Mouse (Mus musculus) hindbrain, embryonic 11.5 days (tissue): ENCODE data around the gene Hspa1b. TPM values are rescaled to one million over a fixed set of nuclear protein-coding genes. Genes with fewer than 3 reads are reported as not detected.

Experiments used
- ATAC-seq: fragments of 200-750 bp; cut with Nextera tagmentation; 2 replicates; pipeline ENCODE4 v1.8.0; 2017; ENCODE audit warnings: mild to moderate bottlenecking, moderate TSS enrichment, moderate library complexity; ENCODE audit not compliant: low FRiP score
- DNase-seq: peaks from one replicate; pipeline ENCODE4 v3.0.0-alpha.2; 2015; ENCODE audit warnings: low spot score
- H3K27ac ChIP-seq: fragments of 300-500 bp; sonication (generic); 2 replicates; pipeline ENCODE4 v1.5.1; 2014; ENCODE audit warnings: mild to moderate bottlenecking, low read depth, low read length
- H3K27me3 ChIP-seq: fragments of 300-500 bp; sonication (generic); 2 replicates; pipeline ENCODE4 v1.6.1; 2014; ENCODE audit warnings: mild to moderate bottlenecking, low read length, moderate library complexity, mixed read lengths; ENCODE audit not compliant: control insufficient read depth, insufficient read depth
- H3K36me3 ChIP-seq: fragments of 300-500 bp; sonication (generic); 2 replicates; pipeline ENCODE4 v1.6.1; 2014; ENCODE audit warnings: mild to moderate bottlenecking, low read length, moderate library complexity, mixed read lengths; ENCODE audit not compliant: control insufficient read depth, insufficient read depth
- H3K4me1 ChIP-seq: fragments of 300-500 bp; sonication (generic); replicated peaks from 2 replicates; pipeline ENCODE4 v1.6.1; 2014; ENCODE audit warnings: low read length, mixed read lengths; ENCODE audit not compliant: control insufficient read depth, insufficient read depth
- H3K4me2 ChIP-seq: fragments of 300-500 bp; sonication (generic); replicated peaks from 2 replicates; pipeline ENCODE4 v1.6.1; 2014; ENCODE audit warnings: mild to moderate bottlenecking, low read depth, low read length
- H3K4me3 ChIP-seq: fragments of 300-500 bp; sonication (generic); 2 replicates; pipeline ENCODE4 v1.5.1; 2014; ENCODE audit warnings: low read depth, low read length
- H3K9ac ChIP-seq: fragments of 300-500 bp; sonication (generic); 2 replicates; pipeline ENCODE4 v1.6.1; 2014; ENCODE audit warnings: low read depth, low read length
- H3K9me3 ChIP-seq: fragments of 300-500 bp; sonication (generic); 2 replicates; pipeline ENCODE4 v1.6.1; 2016; ENCODE audit warnings: low read length; ENCODE audit not compliant: control insufficient read depth
- WGBS: fragments of 180-500 bp; shearing (Covaris S2); extraction: QIAGEN DNeasy Blood & Tissue Kit; methylation state at CpG from one replicate; pipeline ENCODE4 v1.1.7; 2014; 5-methylcytosine and 5-hydroxymethylcytosine counted together
- polyA plus RNA-seq: library from polyadenylated mRNA; unstranded; fragments of >200 nt; fragmentation: Nextera tagmentation; extraction: Ambion mirVana; gene quantifications from 2 replicates; pipeline ENCODE4 v1.2.1, GENCODE M21; 2014

The Hspa1b gene
- polyA plus RNA-seq, 1 experiment from 2014 or later, result 0.15 TPM

DNA sequence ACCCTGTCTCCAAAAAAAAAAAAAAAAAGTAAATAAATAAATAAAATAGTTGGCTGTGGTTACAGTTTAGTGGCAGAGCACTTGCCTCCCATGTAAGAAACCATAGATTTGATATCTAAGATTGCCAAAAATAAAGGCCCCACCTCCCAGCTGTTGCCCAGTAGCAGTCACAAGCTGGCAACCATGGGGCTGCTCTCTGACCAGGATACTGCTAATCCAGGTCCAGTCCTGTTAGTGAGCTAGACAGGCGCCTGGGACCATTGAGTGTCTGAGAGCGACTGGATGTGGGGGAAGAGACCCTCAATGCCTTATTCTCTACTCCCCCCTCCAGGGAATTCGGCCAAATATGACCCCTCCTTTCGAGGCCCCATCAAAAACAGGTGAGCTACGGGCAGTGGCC lies 42.7 kb downstream of the Hspa1b start:
- H3K9ac ChIP-seq, result no peak overlapping the region
- DNase-seq (no peak), ATAC-seq (no peak)
- H3K4me2 ChIP-seq, result no peak overlapping the region
- H3K4me1 ChIP-seq, result no peaks in the 10 kb centered on the region
- H3K4me3 ChIP-seq, result no peak overlapping the region
- H3K27ac ChIP-seq, result no peak overlapping the region
- 90% methylated on average over 5 of the region's 5 CpGs for WGBS
- H3K36me3 ChIP-seq, result peaks cover 18% of the 10 kb centered on the region
- H3K27me3 ChIP-seq, result no peaks in the 10 kb centered on the region
- no peaks in the 10 kb centered on the region for H3K9me3 ChIP-seq

- H3K36me3 ChIP-seq, result peaks cover 20% of the 10 kb centered on the region
- DNase-seq (no peak), ATAC-seq (no peak)
- no peaks in the 10 kb centered on the region for H3K27me3 ChIP-seq
- no peaks in the 10 kb centered on the region for H3K9me3 ChIP-seq
- no peak overlapping the region for H3K4me3 ChIP-seq
- H3K4me1 ChIP-seq, result no peaks in the 10 kb centered on the region
- no peak overlapping the region for H3K9ac ChIP-seq
- 20% methylated on average over 10 of the region's 11 CpGs for WGBS
- H3K27ac ChIP-seq, result no peak overlapping the region
- H3K4me2 ChIP-seq, result no peak overlapping the region
Observed at GRCm38 (mm10) chr17:34915410-34915831, 43.6 kb downstream of the Hspa1b start.

- H3K9ac ChIP-seq, result no peak within 1 kb of the TSS
- 35% methylated on average over 18 of the region's 18 CpGs for WGBS
- H3K36me3 ChIP-seq, result peaks cover 20% of the 10 kb centered on the region
- DNase-seq (no peak), ATAC-seq (no peak)
- no peak within 1 kb of the TSS for H3K4me2 ChIP-seq
- no peak within 1 kb of the TSS for H3K27ac ChIP-seq
- no peaks in the 10 kb centered on the region for H3K4me1 ChIP-seq
- H3K9me3 ChIP-seq, result no peaks in the 10 kb centered on the region
- H3K27me3 ChIP-seq, result no peaks in the 10 kb centered on the region
- H3K4me3 ChIP-seq, result no peak within 1 kb of the TSS
Observed at GRCm38 (mm10) chr17:34913930-34914665, 44.9 kb downstream of the Hspa1b start, which contains the start of gene Slc44a4. Gene Slc44a4, plus strand, starts transcription at chr17:34914466.

GRCm38 (mm10) chr17:34911945-34912351 lies 47.1 kb downstream of the Hspa1b start:
- no peaks in the 10 kb centered on the region for H3K9me3 ChIP-seq
- peak; percentile 80 for DNase-seq
- no peak overlapping the region for H3K4me3 ChIP-seq
- H3K27me3 ChIP-seq, result no peaks in the 10 kb centered on the region
- peaks cover 30% of the 10 kb centered on the region for H3K36me3 ChIP-seq
- H3K4me1 ChIP-seq, result no peaks in the 10 kb centered on the region
- H3K27ac ChIP-seq, result no peak overlapping the region
- WGBS, result 53% methylated on average over 5 of the region's 5 CpGs
- H3K4me2 ChIP-seq, result no peak overlapping the region
- peak; percentile 46; the same call in 1 of the 2 replicates for ATAC-seq
- no peak overlapping the region for H3K9ac ChIP-seq

GRCm38 (mm10) chr17:34910982-34911381 lies 48.1 kb downstream of the Hspa1b start:
- ATAC-seq, result no peak
- no peaks in the 10 kb centered on the region for H3K4me1 ChIP-seq
- H3K4me2 ChIP-seq, result no peak overlapping the region
- DNase-seq, result no peak
- H3K9ac ChIP-seq, result no peak overlapping the region
- H3K4me3 ChIP-seq, result no peak overlapping the region
- H3K9me3 ChIP-seq, result no peaks in the 10 kb centered on the region
- H3K36me3 ChIP-seq, result peaks cover 39% of the 10 kb centered on the region
- no peak overlapping the region for H3K27ac ChIP-seq
- WGBS, result 88% methylated on average over 10 of the region's 10 CpGs
- H3K27me3 ChIP-seq, result no peaks in the 10 kb centered on the region

Other genes with a start within 250 kb of the Hspa1b start
- gene C4b, start 215.4 kb downstream of the Hspa1b start, polyA plus RNA-seq, result not detected in 2 replicates
- not detected in 2 replicates for gene Cyp21a1, start 154.7 kb downstream of the Hspa1b start, polyA plus RNA-seq
- gene Stk19, start 122.3 kb downstream of the Hspa1b start, polyA plus RNA-seq, result 21.7 and 22.7 TPM in 2 replicates
- gene Dxo, start 122.2 kb downstream of the Hspa1b start, polyA plus RNA-seq, result 58.6 and 64.9 TPM in 2 replicates
- gene Skiv2l, start 109.0 kb downstream of the Hspa1b start, polyA plus RNA-seq, result 26.9 and 29.9 TPM in 2 replicates
- 117 and 138 TPM in 2 replicates for gene Nelfe, start 108.8 kb downstream of the Hspa1b start, polyA plus RNA-seq
- 1.0 and 2.1 TPM in 2 replicates for gene Cfb, start 96.7 kb downstream of the Hspa1b start, polyA plus RNA-seq
- 2.9 and 3.2 TPM in 2 replicates for gene Zbtb12, start 79.8 kb downstream of the Hspa1b start, polyA plus RNA-seq
- gene Gm20547, start 77.2 kb downstream of the Hspa1b start, polyA plus RNA-seq, result not detected in 2 replicates
- 0.64 and 1.2 TPM in 2 replicates for gene C2, start 61.0 kb downstream of the Hspa1b start, polyA plus RNA-seq
- 57.4 and 70.1 TPM in 2 replicates for gene Ehmt2, start 60.8 kb downstream of the Hspa1b start, polyA plus RNA-seq
- gene Slc44a4, start 44.8 kb downstream of the Hspa1b start, polyA plus RNA-seq, result 0.12 and 0.29 TPM in 2 replicates
- gene Neu1, start 28.0 kb downstream of the Hspa1b start, polyA plus RNA-seq, result 12.9 and 14.5 TPM in 2 replicates
- gene Gm20481, start 10.7 kb upstream of the Hspa1b start, polyA plus RNA-seq, result 0.49 TPM in 1 of 2 replicates, not detected in the other
- gene Hspa1a, start 12.9 kb upstream of the Hspa1b start, polyA plus RNA-seq, result 0.93 and 1.4 TPM in 2 replicates
- 0.93 and 1.2 TPM in 2 replicates for gene Hspa1l, start 13.5 kb upstream of the Hspa1b start, polyA plus RNA-seq
- 188 and 207 TPM in 2 replicates for gene Lsm2, start 22.6 kb upstream of the Hspa1b start, polyA plus RNA-seq
- gene Vars, start 41.7 kb upstream of the Hspa1b start, polyA plus RNA-seq, result 69.1 and 71.7 TPM in 2 replicates
- gene Vwa7, start 57.3 kb upstream of the Hspa1b start, polyA plus RNA-seq, result 0.10 and 0.36 TPM in 2 replicates
- 3.0 and 4.0 TPM in 2 replicates for gene Sapcd1, start 68.8 kb upstream of the Hspa1b start, polyA plus RNA-seq
- 3.1 and 4.2 TPM in 2 replicates for gene Msh5, start 87.5 kb upstream of the Hspa1b start, polyA plus RNA-seq
- gene Clic1, start 90.7 kb upstream of the Hspa1b start, polyA plus RNA-seq, result 45.6 and 85.1 TPM in 2 replicates
- 614 and 636 TPM in 2 replicates for gene Ddah2, start 99.8 kb upstream of the Hspa1b start, polyA plus RNA-seq
- 0.19 TPM in 1 of 2 replicates, not detected in the other for gene Ly6g6c, start 106.2 kb upstream of the Hspa1b start, polyA plus RNA-seq
- 0.66 and 1.1 TPM in 2 replicates for gene Mpig6b, start 106.9 kb upstream of the Hspa1b start, polyA plus RNA-seq
- gene Ly6g6e, start 117.7 kb upstream of the Hspa1b start, polyA plus RNA-seq, result 0.42 and 0.50 TPM in 2 replicates
- gene Ly6g6d, start 118.8 kb upstream of the Hspa1b start, polyA plus RNA-seq, result 1.0 and 2.7 TPM in 2 replicates
- gene Ly6g6f, start 126.4 kb upstream of the Hspa1b start, polyA plus RNA-seq, result 0.29 and 0.52 TPM in 2 replicates
- 40.2 and 45.1 TPM in 2 replicates for gene Abhd16a, start 130.0 kb upstream of the Hspa1b start, polyA plus RNA-seq
- not detected in 2 replicates for gene Ly6g5c, start 149.0 kb upstream of the Hspa1b start, polyA plus RNA-seq
- 0.89 and 0.96 TPM in 2 replicates for gene Ly6g5b, start 156.2 kb upstream of the Hspa1b start, polyA plus RNA-seq
- gene Gpank1, start 162.2 kb upstream of the Hspa1b start, polyA plus RNA-seq, result 22.5 and 29.7 TPM in 2 replicates
- gene Csnk2b, start 162.8 kb upstream of the Hspa1b start, polyA plus RNA-seq, result 299 and 310 TPM in 2 replicates
- 8.4 and 9.2 TPM in 2 replicates for gene D17H6S53E, start 167.1 kb upstream of the Hspa1b start, polyA plus RNA-seq
- 0.34 and 0.49 TPM in 2 replicates for gene Apom, start 172.8 kb upstream of the Hspa1b start, polyA plus RNA-seq
- gene Bag6, start 175.9 kb upstream of the Hspa1b start, polyA plus RNA-seq, result 105 and 117 TPM in 2 replicates
- 167 and 205 TPM in 2 replicates for gene Prrc2a, start 205.7 kb upstream of the Hspa1b start, polyA plus RNA-seq
- 6.1 and 8.4 TPM in 2 replicates for gene Aif1, start 216.8 kb upstream of the Hspa1b start, polyA plus RNA-seq
- gene Lst1, start 229.2 kb upstream of the Hspa1b start, polyA plus RNA-seq, result 5.6 and 9.8 TPM in 2 replicates
- 0.22 and 0.32 TPM in 2 replicates for gene Ltb, start 235.2 kb upstream of the Hspa1b start, polyA plus RNA-seq
- not detected in 2 replicates for gene Tnf, start 242.8 kb upstream of the Hspa1b start, polyA plus RNA-seq
- gene Lta, start 246.1 kb upstream of the Hspa1b start, polyA plus RNA-seq, result not detected in 2 replicates